Mouse (Mus musculus) CH12.LX (cell line): Measurements from ENCODE around the gene Tbx6. TPM values are rescaled to one million over a fixed set of nuclear protein-coding genes. Genes with fewer than 3 reads are reported as not detected.

Source experiments
- DNase-seq: peaks from one replicate; pipeline ENCODE4 v3.0.0-alpha.2; 2013; ENCODE audit errors: extremely low read depth
- H3K27ac ChIP-seq: 2 replicates; pipeline ENCODE4 v1.5.1; 2012; ENCODE audit warnings: low read depth, mild to moderate bottlenecking, control low read depth, moderate library complexity; ENCODE audit not compliant: insufficient read depth
- H3K27me3 ChIP-seq: replicated peaks from 2 replicates; pipeline ENCODE3; 2012; ENCODE audit warnings: inconsistent platforms
- H3K36me3 ChIP-seq, 2 experiments: replicated peaks in 1 of 2; 2 replicates each; pipeline versions ENCODE3 to v1.6.1; 2012; ENCODE audit warnings: inconsistent platforms in 1 of 2, low read length in 1 of 2, mild to moderate bottlenecking in 1 of 2, mixed read lengths in 1 of 2, moderate library complexity in 1 of 2; ENCODE audit not compliant: control insufficient read depth in 1 of 2, insufficient read depth in 1 of 2
- H3K4me1 ChIP-seq, 2 experiments: 2 replicates each; pipeline ENCODE4 v1.6.1; 2012; ENCODE audit warnings: inconsistent platforms in 1 of 2, moderate library complexity in 1 of 2; ENCODE audit not compliant: insufficient read depth in 2 of 2, control insufficient read depth in 1 of 2
- H3K4me2 ChIP-seq: 2 replicates; pipeline ENCODE4 v1.6.1; 2012; ENCODE audit warnings: low read depth, mild to moderate bottlenecking, control low read depth; ENCODE audit not compliant: poor library complexity, insufficient read depth, severe bottlenecking
- H3K4me3 ChIP-seq, 3 experiments: fragments of 150-350 bp in 1 of 3; sonication (generic) in 1 of 3; replicated peaks in 1 of 3; 2 replicates each; pipeline versions ENCODE3 to v1.5.1; 2011 to 2012; ENCODE audit warnings: low read depth in 2 of 3, low read length in 2 of 3, mild to moderate bottlenecking in 2 of 3, moderate library complexity in 2 of 3, control low read depth in 1 of 3, improper control_type of control experiment in 1 of 3, inconsistent platforms in 1 of 3, mixed read lengths in 1 of 3; ENCODE audit not compliant: poor library complexity in 1 of 3
- H3K79me2 ChIP-seq: replicated peaks from 2 replicates; pipeline ENCODE4 v1.6.1; 2012; ENCODE audit warnings: mild to moderate bottlenecking, moderate library complexity; ENCODE audit not compliant: control insufficient read depth, poor library complexity, insufficient read depth, severe bottlenecking; ENCODE audit errors: extremely low read depth
- H3K9ac ChIP-seq: 2 replicates; pipeline ENCODE4 v1.6.1; 2012; ENCODE audit warnings: low read depth, mild to moderate bottlenecking, control low read depth, moderate library complexity; ENCODE audit not compliant: insufficient read depth
- H3K9me3 ChIP-seq: replicated peaks from 2 replicates; pipeline ENCODE3; 2012; ENCODE audit warnings: low read length, inconsistent platforms, mixed read lengths
- BHLHE40 ChIP-seq: IDR thresholded peaks from 2 replicates; pipeline ENCODE4 v1.6.1; 2011; ENCODE audit warnings: mild to moderate bottlenecking, low read depth, low read length, improper control_type of control experiment
- CHD1 ChIP-seq: IDR thresholded peaks from 2 replicates; pipeline ENCODE4 v1.6.1; 2012; ENCODE audit warnings: low read depth, low read length, improper control_type of control experiment, inconsistent platforms
- CHD2 ChIP-seq: IDR thresholded peaks from 2 replicates; pipeline ENCODE4 v1.6.1; 2011; ENCODE audit warnings: low read length, improper control_type of control experiment
- CTCF ChIP-seq, 2 experiments: IDR thresholded peaks in 1 of 2; conservative IDR thresholded peaks in 1 of 2; 2 replicates each; pipeline ENCODE4 v1.5.1; 2011 to 2012; ENCODE audit warnings: low read depth in 2 of 2, low read length in 2 of 2, improper control_type of control experiment in 1 of 2, inconsistent platforms in 1 of 2, mild to moderate bottlenecking in 1 of 2, moderate library complexity in 1 of 2
- E2F4 ChIP-seq: IDR thresholded peaks from 2 replicates; pipeline ENCODE4 v1.6.1; 2011; ENCODE audit warnings: low read depth, low read length, improper control_type of control experiment; ENCODE audit not compliant: insufficient replicate concordance
- EP300 ChIP-seq: IDR thresholded peaks from 2 replicates; pipeline ENCODE4 v1.6.1; 2011; ENCODE audit warnings: low read length, improper control_type of control experiment
- ETS1 ChIP-seq: conservative IDR thresholded peaks from 2 replicates; pipeline ENCODE4 v1.6.1; 2012; ENCODE audit warnings: low read depth, mild to moderate bottlenecking, inconsistent platforms, low read length, improper control_type of control experiment, moderate library complexity
- GABPA ChIP-seq: IDR thresholded peaks from 2 replicates; pipeline ENCODE4 v1.6.1; 2012; ENCODE audit warnings: low read depth, low read length, improper control_type of control experiment, inconsistent platforms; ENCODE audit not compliant: insufficient replicate concordance
- HCFC1 ChIP-seq: IDR thresholded peaks from 2 replicates; pipeline ENCODE4 v1.6.1; 2012; ENCODE audit warnings: low read depth, mild to moderate bottlenecking, inconsistent platforms, low read length, improper control_type of control experiment
- IRF4 ChIP-seq: IDR thresholded peaks from 2 replicates; pipeline ENCODE4 v1.6.1; 2014; ENCODE audit warnings: low read depth, mild to moderate bottlenecking, inconsistent platforms, low read length, improper control_type of control experiment
- JUN ChIP-seq: IDR thresholded peaks from 2 replicates; pipeline ENCODE4 v1.6.1; 2011; ENCODE audit warnings: low read depth, mild to moderate bottlenecking, low read length, improper control_type of control experiment, moderate library complexity; ENCODE audit not compliant: insufficient read depth
- JUND ChIP-seq: conservative IDR thresholded peaks from 2 replicates; pipeline ENCODE4 v1.6.1; 2011; ENCODE audit warnings: low read depth, low read length, improper control_type of control experiment
- KAT2A ChIP-seq: IDR thresholded peaks from 2 replicates; pipeline ENCODE4 v1.6.1; 2012; ENCODE audit warnings: low read length, improper control_type of control experiment, inconsistent platforms; ENCODE audit not compliant: insufficient replicate concordance
- MAFK ChIP-seq: IDR thresholded peaks from 2 replicates; pipeline ENCODE4 v1.6.1; 2011; ENCODE audit warnings: low read length, improper control_type of control experiment; ENCODE audit not compliant: insufficient replicate concordance
- MAX ChIP-seq: IDR thresholded peaks from 2 replicates; pipeline ENCODE4 v1.6.1; 2011; ENCODE audit warnings: low read length, improper control_type of control experiment
- MYC ChIP-seq: IDR thresholded peaks from 2 replicates; pipeline ENCODE4 v1.6.1; 2011; ENCODE audit warnings: low read depth, mild to moderate bottlenecking, improper control_type of control experiment, low read length
- NELFE ChIP-seq: IDR thresholded peaks from 2 replicates; pipeline ENCODE4 v1.6.1; 2011; ENCODE audit warnings: low read depth, low read length, improper control_type of control experiment
- NRF1 ChIP-seq: IDR thresholded peaks from 2 replicates; pipeline ENCODE4 v1.6.1; 2014; ENCODE audit warnings: low read depth, mild to moderate bottlenecking, inconsistent platforms, low read length, improper control_type of control experiment, moderate library complexity
- PAX5 ChIP-seq: IDR thresholded peaks from 2 replicates; pipeline ENCODE4 v1.6.1; 2012; ENCODE audit warnings: low read length, inconsistent platforms, mixed read lengths
- POLR2A ChIP-seq: IDR thresholded peaks from 2 replicates; pipeline ENCODE4 v1.6.1; 2011; ENCODE audit warnings: low read depth, mild to moderate bottlenecking, improper control_type of control experiment, low read length
- POLR2AphosphoS2 ChIP-seq: IDR thresholded peaks from 2 replicates; pipeline ENCODE4 v1.6.1; 2011; ENCODE audit warnings: low read depth, low read length, improper control_type of control experiment
- RAD21 ChIP-seq: IDR thresholded peaks from 2 replicates; pipeline ENCODE4 v1.6.1; 2011; ENCODE audit warnings: low read depth, mild to moderate bottlenecking, low read length, improper control_type of control experiment, moderate library complexity
- RCOR1 ChIP-seq: conservative IDR thresholded peaks from 2 replicates; pipeline ENCODE4 v1.6.1; 2012; ENCODE audit warnings: low read depth, mild to moderate bottlenecking, inconsistent platforms, low read length, improper control_type of control experiment
- SIN3A ChIP-seq: IDR thresholded peaks from 2 replicates; pipeline ENCODE4 v1.6.1; 2012; ENCODE audit warnings: low read length, improper control_type of control experiment, inconsistent platforms
- SMC3 ChIP-seq: IDR thresholded peaks from 2 replicates; pipeline ENCODE4 v1.6.1; 2011; ENCODE audit warnings: low read depth, low read length, improper control_type of control experiment
- TCF12 ChIP-seq: IDR thresholded peaks from 2 replicates; pipeline ENCODE4 v1.6.1; 2014; ENCODE audit warnings: low read depth, mild to moderate bottlenecking, inconsistent platforms, low read length, improper control_type of control experiment
- UBTF ChIP-seq: IDR thresholded peaks from 2 replicates; pipeline ENCODE4 v1.6.1; 2012; ENCODE audit warnings: low read depth, mild to moderate bottlenecking, inconsistent platforms, low read length, improper control_type of control experiment, moderate library complexity
- ZKSCAN1 ChIP-seq: IDR thresholded peaks from 2 replicates; pipeline ENCODE4 v1.6.1; 2012; ENCODE audit warnings: low read depth, inconsistent platforms, low read length, improper control_type of control experiment, borderline replicate concordance
- ZMIZ1 ChIP-seq: IDR thresholded peaks from 2 replicates; pipeline ENCODE4 v1.6.1; 2012; ENCODE audit warnings: low read depth, mild to moderate bottlenecking, inconsistent platforms, low read length, improper control_type of control experiment
- dilution Hi-C: fragments of 300-500 bp; cut with MboI; formaldehyde crosslinking; loops from 2 replicates; pipeline ENCODE4 v1.14.3; 2020; ENCODE audit warnings: low sequenced_read_pairs; ENCODE audit not compliant: extremely low pct_unique_long_range_greater_than_20kb, extremely low pct_ligation_motif_present
- in situ Hi-C: fragments of 300-500 bp; cut with MboI; formaldehyde crosslinking; loops from 3 replicates; pipeline ENCODE4 v1.14.3; 2019; ENCODE audit warnings: low sequenced_read_pairs, low pct_ligation_motif_present, low pct_unique_long_range_greater_than_20kb, mixed read lengths
- polyA plus RNA-seq: library from polyadenylated mRNA; unstranded; fragments of >175 nt; gene quantifications from 2 replicates; pipeline ENCODE4 v1.2.1, GENCODE M21; 2012; ENCODE audit warnings: low read depth; ENCODE audit not compliant: insufficient read length
- total RNA-seq, 2 experiments: library from RNA; depleted of rRNA; stranded (reverse); fragments of 300-350 nt in 1 of 2; fragments of >200 nt in 1 of 2; gene quantifications; 2 replicates each; pipeline ENCODE4 v1.2.3; 2012 to 2014

Gene Tbx6
- total and polyA plus RNA-seq, 3 experiments = 12.8 to 31.5 (median 15.8) TPM

GRCm38 (mm10) chr7:126789141-126789540 lies 7.9 kb downstream of the Tbx6 start:
- Histone ChIP-seq H3K4me1 (peaks cover 3 to 41% of the 10 kb centered on the region in 2 experiments; a peak in 3 of 4 replicates), H3K9ac (no peak overlapping the region), H3K27me3 (no peaks in the 10 kb centered on the region), H3K4me3 (no peak overlapping the region), H3K27ac (peak overlapping the region; percentile 6; the same call in 1 of the 2 replicates), H3K36me3 (peaks cover 60 to 73% of the 10 kb centered on the region in 2 experiments), H3K4me2 (no peak overlapping the region), H3K9me3 (no peaks in the 10 kb centered on the region), H3K79me2 (peaks cover 31% of the 10 kb centered on the region)
- in situ Hi-C loops (no loop called here), dilution Hi-C loops (no loop called here)
- no peak for TF ChIP-seq CHD2
- TF ChIP-seq TCF12 = no peak
- TF ChIP-seq SMC3 = no peak
- TF ChIP-seq JUN = no peak
- no peak for TF ChIP-seq ZKSCAN1
- no peak for TF ChIP-seq PAX5
- no peak for TF ChIP-seq GABPA
- no peak for TF ChIP-seq RAD21
- no peak for TF ChIP-seq E2F4
- DNase-seq = no peak

DNA sequence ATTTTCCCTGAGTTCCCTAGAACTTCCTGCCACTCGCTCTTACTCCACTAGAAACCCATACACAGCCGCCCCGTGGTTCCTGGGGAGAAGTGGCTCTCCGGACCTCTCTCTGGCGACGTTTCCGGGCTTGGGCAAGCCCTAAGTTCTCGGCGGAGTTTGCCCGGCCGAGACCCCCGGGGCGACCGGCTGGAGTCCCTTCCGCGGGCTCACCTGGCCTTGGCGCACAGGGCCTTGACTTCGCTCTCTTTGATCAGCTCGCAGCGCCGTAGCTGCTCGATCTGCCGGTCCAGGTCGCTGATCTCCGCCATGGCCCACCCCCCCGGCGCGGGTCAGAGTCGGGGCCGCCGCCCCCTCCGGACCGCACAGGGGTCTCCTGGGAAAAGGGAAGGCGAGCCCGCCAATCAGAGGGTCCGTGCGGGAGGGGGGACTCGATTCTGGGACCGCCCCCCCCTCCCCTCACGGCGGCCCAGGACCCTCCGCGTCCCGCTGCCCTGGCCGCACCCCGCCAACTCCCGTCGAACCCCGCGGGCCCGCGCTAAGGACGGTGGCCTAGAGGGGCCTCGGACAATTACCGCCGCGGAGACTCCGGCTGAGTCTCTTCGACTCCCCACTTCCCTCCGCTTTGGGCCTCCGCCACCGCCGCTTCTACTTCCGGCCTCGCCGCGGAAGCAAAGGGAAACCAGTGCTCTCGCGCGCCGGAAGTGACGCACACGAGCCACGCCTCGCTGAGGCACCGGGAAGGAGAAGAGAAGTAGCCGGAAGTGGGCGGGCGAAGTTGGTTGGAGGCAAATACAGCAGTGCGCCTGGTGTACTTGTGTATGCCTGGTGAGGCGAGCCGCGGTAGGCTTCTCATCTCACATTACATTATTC lies 10.8 kb downstream of the Tbx6 start, which contains the start of gene Ppp4c:
Gene Ppp4c (minus strand): TSS at position 646 of the 870 bp plus-strand sequence.
- Histone ChIP-seq H3K79me2 (peaks cover 40% of the 10 kb centered on the region), H3K9ac (peak within 1 kb of the TSS; percentile 96), H3K4me3 (peak within 1 kb of the TSS; percentile 71 to 88 (median 81)), H3K4me1 (peaks cover 8 to 60% of the 10 kb centered on the region in 2 experiments), H3K27me3 (no peaks in the 10 kb centered on the region), H3K9me3 (no peaks in the 10 kb centered on the region), H3K36me3 (peaks cover 57 to 73% of the 10 kb centered on the region in 2 experiments), H3K4me2 (peak within 1 kb of the TSS; percentile 72), H3K27ac (peak within 1 kb of the TSS; percentile 90)
- dilution Hi-C loops (no loop called here), in situ Hi-C loops (no loop called here)
- DNase-seq = peak; percentile 98
- TF ChIP-seq MAFK (no peak), PAX5 (no peak), POLR2A (peak; percentile 95), E2F4 (no peak), CHD1 (no peak), KAT2A (peak; percentile 88; the same call in 1 of the 2 replicates), POLR2AphosphoS2 (peak; percentile 96), UBTF (no peak), NRF1 (peak; percentile 47; the same call in 1 of the 2 replicates), RAD21 (no peak), CTCF (conservative IDR thresholded peaks at IDR 0.05 in 1 of 2, IDR thresholded peaks at IDR 0.05 in 1 of 2; ENCODE audit: low read depth in 2 of 2, low read length in 2 of 2) (no peak), MAX (no peak; the same call in 1 of the 2 replicates), TCF12 (peak; percentile 84), ZMIZ1 (peak; percentile 91; the same call in 1 of the 2 replicates), EP300 (no peak), CHD2 (0 out of 2 replicates have a peak, but pooled peaks have one; percentile 62), SMC3 (no peak), HCFC1 (peak; percentile 91), NELFE (peak; percentile 80), IRF4 (peak; percentile 7; the same call in 1 of the 2 replicates), BHLHE40 (0 out of 2 replicates have a peak, but pooled peaks have one; percentile 1), SIN3A (peak; percentile 94; the same call in 1 of the 2 replicates), JUND (no peak), MYC (peak; percentile 54; the same call in 1 of the 2 replicates), ETS1 (0 out of 2 replicates have a peak, but pooled peaks have one; percentile 10), ZKSCAN1 (no peak), RCOR1 (no peak; the same call in none of the 2 replicates)
